Mouse (Mus musculus): ENCODE measurements at regions not wholly inside any gene's neighbourhood (a gene's known extent, or its start where the extent isn't known, plus 50 kb on each side); places are given as distances from the start of the nearest gene placed in this dataset.

DNA sequence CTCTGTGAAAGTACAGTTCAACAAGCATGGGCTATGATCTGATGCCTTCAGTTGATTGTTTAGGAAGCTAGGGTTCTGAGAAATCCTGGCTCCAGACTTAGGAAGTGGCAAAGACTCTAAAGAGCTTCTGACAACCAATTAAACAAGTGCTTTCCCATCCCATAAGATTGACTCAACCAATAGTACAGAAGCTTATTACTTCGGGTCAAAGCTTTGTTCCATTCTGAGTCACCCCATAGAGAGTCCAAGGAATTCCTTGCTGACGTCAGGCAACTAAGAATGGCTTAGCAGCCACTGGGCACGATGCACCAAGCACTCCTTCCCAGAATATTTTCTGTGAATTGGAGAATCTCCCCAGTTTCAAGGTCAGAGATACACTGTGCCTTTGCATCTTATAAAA lies 59.0 kb upstream of the Ntm start:
- Histone ChIP-seq H3K9ac (ENCODE audit: low read length) (no peak overlapping the region), H3K36me3 (ENCODE audit: control insufficient read depth, insufficient read depth, low read length) (no peaks in the 10 kb centered on the region), H3K27ac (replicated peaks; ENCODE audit: low read depth, low read length) (no peak overlapping the region), H3K4me3 (ENCODE audit: low read depth, low read length) (no peak overlapping the region), H3K27me3 (ENCODE audit: control insufficient read depth, insufficient read depth, low read length) (no peaks in the 10 kb centered on the region), H3K9me3 (ENCODE audit: control insufficient read depth, low read length) (no peaks in the 10 kb centered on the region), H3K4me2 (ENCODE audit: low read depth, severe bottlenecking) (no peak overlapping the region), H3K4me1 (ENCODE audit: control insufficient read depth, insufficient read depth, low read length) (0 out of 2 replicates have a peak, but pooled peaks cover 6% of the 10 kb centered on the region)
- DNase-seq (ENCODE audit: low spot score) (no peak), ATAC-seq (ENCODE audit: insufficient number of reproducible peaks, low FRiP score, low TSS enrichment, low read depth) (no peak)
- 77% methylated on average over 3 of the region's 3 CpGs for WGBS

DNA sequence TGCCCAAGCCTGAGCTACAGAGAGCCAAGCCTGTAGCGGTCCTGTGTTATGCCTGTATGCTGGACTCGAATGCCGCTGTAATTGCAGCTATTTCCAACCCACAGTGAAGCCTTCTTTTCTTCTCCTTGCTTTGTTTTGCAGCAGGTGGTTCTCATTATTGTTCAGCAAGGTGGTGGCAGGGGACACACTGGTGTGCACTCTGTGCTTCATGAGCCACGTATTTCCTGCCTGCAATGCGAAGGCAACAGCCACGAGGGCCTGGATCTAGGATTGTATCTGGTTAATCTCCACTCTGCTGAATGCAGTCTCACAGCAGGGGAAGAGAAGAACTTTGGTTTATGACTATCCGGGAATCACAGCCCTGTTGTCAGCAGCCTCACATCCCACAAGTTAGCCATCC lies 62.3 kb upstream of the Ntm start:
- Histone ChIP-seq H3K9me3 (ENCODE audit: control insufficient read depth, low read length) (no peaks in the 10 kb centered on the region), H3K4me2 (ENCODE audit: low read depth, severe bottlenecking) (no peak overlapping the region), H3K4me3 (ENCODE audit: low read depth, low read length) (no peak overlapping the region), H3K4me1 (ENCODE audit: control insufficient read depth, insufficient read depth, low read length) (0 out of 2 replicates have a peak, but pooled peaks cover 6% of the 10 kb centered on the region), H3K9ac (ENCODE audit: low read length) (no peak overlapping the region), H3K27ac (replicated peaks; ENCODE audit: low read depth, low read length) (no peak overlapping the region), H3K36me3 (ENCODE audit: control insufficient read depth, insufficient read depth, low read length) (no peaks in the 10 kb centered on the region), H3K27me3 (ENCODE audit: control insufficient read depth, insufficient read depth, low read length) (no peaks in the 10 kb centered on the region)
- ATAC-seq (ENCODE audit: insufficient number of reproducible peaks, low FRiP score, low TSS enrichment, low read depth), result peak; percentile 78
- peak; percentile 58 for DNase-seq (ENCODE audit: low spot score)
- 16% methylated on average over 7 of the region's 7 CpGs for WGBS

DNA sequence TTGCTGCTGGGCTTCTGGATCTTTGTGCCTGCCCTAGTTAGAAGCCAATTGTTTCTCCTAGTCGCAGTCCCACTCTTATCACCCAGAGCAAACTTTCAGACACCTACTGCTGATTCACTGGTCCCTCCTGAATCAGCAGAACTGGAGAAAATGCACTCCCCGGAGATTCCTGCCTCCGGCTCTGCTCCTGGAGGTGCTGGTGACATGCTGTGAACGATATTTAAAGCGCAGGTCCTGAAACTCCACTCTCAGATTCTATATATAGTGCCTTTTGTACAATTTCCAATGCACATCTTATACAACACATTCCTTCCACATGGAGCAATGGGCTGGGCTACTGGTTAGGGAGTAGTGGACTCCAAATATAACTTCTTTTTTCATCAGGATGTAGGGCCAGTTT lies 64.0 kb upstream of the Ntm start:
- Histone ChIP-seq H3K4me1 (ENCODE audit: control insufficient read depth, insufficient read depth, low read length) (0 out of 2 replicates have a peak, but pooled peaks cover 6% of the 10 kb centered on the region), H3K27ac (replicated peaks; ENCODE audit: low read depth, low read length) (no peak overlapping the region), H3K9ac (ENCODE audit: low read length) (no peak overlapping the region), H3K4me2 (ENCODE audit: low read depth, severe bottlenecking) (no peak overlapping the region), H3K27me3 (ENCODE audit: control insufficient read depth, insufficient read depth, low read length) (no peaks in the 10 kb centered on the region), H3K4me3 (ENCODE audit: low read depth, low read length) (no peak overlapping the region), H3K36me3 (ENCODE audit: control insufficient read depth, insufficient read depth, low read length) (no peaks in the 10 kb centered on the region), H3K9me3 (ENCODE audit: control insufficient read depth, low read length) (no peaks in the 10 kb centered on the region)
- WGBS, result 70% methylated on average over 5 of the region's 5 CpGs
- no peak for ATAC-seq (ENCODE audit: insufficient number of reproducible peaks, low FRiP score, low TSS enrichment, low read depth)
- DNase-seq (ENCODE audit: low spot score), result no peak

DNA sequence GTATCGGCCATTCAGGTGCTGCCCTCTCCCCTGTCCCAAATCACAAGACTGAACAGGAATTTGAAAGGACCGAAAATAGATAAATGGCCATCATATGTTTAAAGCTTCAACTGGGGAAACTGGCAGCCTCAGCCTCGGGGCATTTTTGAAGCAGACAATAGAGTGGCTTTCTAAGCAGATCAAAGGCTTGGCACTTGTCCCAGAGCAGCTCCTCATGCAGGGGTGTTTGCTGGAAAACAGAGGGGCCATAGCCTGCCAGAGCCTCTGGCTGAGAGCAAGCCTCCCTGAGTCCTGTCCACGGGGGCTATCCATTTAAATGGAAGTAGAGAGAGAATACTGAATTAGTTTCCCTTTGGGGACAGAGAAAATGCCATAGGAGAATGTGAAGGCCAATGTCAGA lies 77.5 kb upstream of the Ntm start:
- Histone ChIP-seq H3K4me1 (ENCODE audit: control insufficient read depth, insufficient read depth, low read length) (no peaks in the 10 kb centered on the region), H3K27me3 (ENCODE audit: control insufficient read depth, insufficient read depth, low read length) (no peaks in the 10 kb centered on the region), H3K4me3 (ENCODE audit: low read depth, low read length) (no peak overlapping the region), H3K27ac (replicated peaks; ENCODE audit: low read depth, low read length) (no peak overlapping the region), H3K9ac (ENCODE audit: low read length) (no peak overlapping the region), H3K9me3 (ENCODE audit: control insufficient read depth, low read length) (no peaks in the 10 kb centered on the region), H3K36me3 (ENCODE audit: control insufficient read depth, insufficient read depth, low read length) (no peaks in the 10 kb centered on the region), H3K4me2 (ENCODE audit: low read depth, severe bottlenecking) (no peak overlapping the region)
- 41% methylated on average over 4 of the region's 4 CpGs for WGBS
- ATAC-seq (ENCODE audit: insufficient number of reproducible peaks, low FRiP score, low TSS enrichment, low read depth) (no peak), DNase-seq (ENCODE audit: low spot score) (no peak)

DNA sequence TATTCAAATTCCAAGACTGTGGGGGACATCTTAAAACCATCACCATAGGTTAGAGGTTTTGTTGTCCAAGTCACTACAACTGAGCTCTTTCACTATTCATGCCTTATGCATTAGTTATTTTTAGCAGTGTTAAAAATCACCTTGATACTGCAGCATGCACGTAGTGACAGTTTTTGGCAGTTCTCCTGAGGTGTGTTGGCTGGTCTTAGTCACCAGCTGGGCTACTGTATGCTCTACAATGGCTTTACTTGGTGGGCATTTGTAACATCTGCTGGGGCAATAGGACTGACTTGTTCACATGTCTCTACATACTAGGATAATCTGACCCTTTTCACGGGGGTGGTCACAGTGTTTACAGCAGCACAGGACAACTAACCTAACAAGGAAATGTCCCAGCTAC lies 101.6 kb upstream of the Ntm start:
- H3K27me3 ChIP-seq (ENCODE audit: control insufficient read depth, insufficient read depth, low read length), result no peaks in the 10 kb centered on the region
- no peaks in the 10 kb centered on the region for H3K4me1 ChIP-seq (ENCODE audit: control insufficient read depth, insufficient read depth, low read length)
- no peak overlapping the region for H3K9ac ChIP-seq (ENCODE audit: low read length)
- no peaks in the 10 kb centered on the region for H3K9me3 ChIP-seq (ENCODE audit: control insufficient read depth, low read length)
- ATAC-seq (ENCODE audit: insufficient number of reproducible peaks, low FRiP score, low TSS enrichment, low read depth), result no peak
- no peak for DNase-seq (ENCODE audit: low spot score)
- 82% methylated on average over 2 of the region's 2 CpGs for WGBS
- no peak overlapping the region for H3K27ac ChIP-seq (replicated peaks; ENCODE audit: low read depth, low read length)
- H3K4me3 ChIP-seq (ENCODE audit: low read depth, low read length), result no peak overlapping the region
- no peak overlapping the region for H3K4me2 ChIP-seq (ENCODE audit: low read depth, severe bottlenecking)
- no peaks in the 10 kb centered on the region for H3K36me3 ChIP-seq (ENCODE audit: control insufficient read depth, insufficient read depth, low read length)

DNA sequence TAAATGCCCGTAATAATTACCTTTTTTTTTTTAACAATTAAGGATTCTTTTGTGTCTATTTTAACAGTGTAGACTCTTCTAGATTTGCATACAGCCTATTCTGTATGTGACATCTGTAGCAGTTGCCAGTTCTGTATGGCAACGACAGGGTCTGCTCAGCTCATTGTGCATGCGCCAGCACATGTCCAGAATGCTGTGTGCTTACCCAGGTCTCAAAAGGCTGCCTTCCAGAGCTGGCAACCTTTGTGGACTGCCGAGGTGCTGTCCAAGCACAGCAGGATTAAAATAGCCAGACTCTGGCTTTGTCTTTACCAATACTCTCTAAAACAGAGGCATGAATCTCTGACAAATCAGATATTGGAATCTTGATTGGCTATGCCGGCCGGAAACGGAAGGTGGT lies 105.0 kb upstream of the Ntm start:
- ATAC-seq (ENCODE audit: insufficient number of reproducible peaks, low FRiP score, low TSS enrichment, low read depth) (no peak), DNase-seq (ENCODE audit: low spot score) (no peak)
- no peak overlapping the region for H3K9ac ChIP-seq (ENCODE audit: low read length)
- no peak overlapping the region for H3K27ac ChIP-seq (replicated peaks; ENCODE audit: low read depth, low read length)
- H3K4me2 ChIP-seq (ENCODE audit: low read depth, severe bottlenecking), result no peak overlapping the region
- no peak overlapping the region for H3K4me3 ChIP-seq (ENCODE audit: low read depth, low read length)
- WGBS, result 80% methylated on average over 7 of the region's 7 CpGs
- H3K36me3 ChIP-seq (ENCODE audit: control insufficient read depth, insufficient read depth, low read length), result no peaks in the 10 kb centered on the region
- H3K27me3 ChIP-seq (ENCODE audit: control insufficient read depth, insufficient read depth, low read length), result no peaks in the 10 kb centered on the region
- H3K9me3 ChIP-seq (ENCODE audit: control insufficient read depth, low read length), result no peaks in the 10 kb centered on the region
- no peaks in the 10 kb centered on the region for H3K4me1 ChIP-seq (ENCODE audit: control insufficient read depth, insufficient read depth, low read length)

DNA sequence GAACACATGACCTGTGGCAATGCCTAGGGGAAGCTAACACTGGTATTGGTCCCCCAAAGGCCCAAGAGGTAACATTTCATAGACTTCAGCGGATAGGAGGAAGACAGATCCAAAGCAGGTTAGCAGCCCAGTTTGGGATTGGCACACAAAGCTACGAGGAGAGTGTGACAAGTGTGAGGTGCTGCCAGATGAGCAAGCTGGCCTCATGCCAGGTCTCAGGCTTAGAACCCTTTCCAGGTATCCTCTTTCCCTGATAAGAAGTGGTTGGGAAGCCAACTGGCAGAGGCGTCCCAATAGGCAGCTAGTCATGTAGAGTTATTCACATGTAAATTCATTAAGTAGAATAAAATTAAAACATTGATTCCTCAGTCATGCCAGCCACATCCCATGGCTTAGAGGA lies 112.3 kb upstream of the Ntm start:
- DNase-seq (ENCODE audit: low spot score), result no peak
- H3K9ac ChIP-seq (ENCODE audit: low read length), result no peak overlapping the region
- no peak overlapping the region for H3K4me3 ChIP-seq (ENCODE audit: low read depth, low read length)
- H3K36me3 ChIP-seq (ENCODE audit: control insufficient read depth, insufficient read depth, low read length), result no peaks in the 10 kb centered on the region
- no peaks in the 10 kb centered on the region for H3K27me3 ChIP-seq (ENCODE audit: control insufficient read depth, insufficient read depth, low read length)
- no peaks in the 10 kb centered on the region for H3K4me1 ChIP-seq (ENCODE audit: control insufficient read depth, insufficient read depth, low read length)
- no peak overlapping the region for H3K4me2 ChIP-seq (ENCODE audit: low read depth, severe bottlenecking)
- WGBS, result 91% methylated on average over 3 of the region's 3 CpGs
- no peaks in the 10 kb centered on the region for H3K9me3 ChIP-seq (ENCODE audit: control insufficient read depth, low read length)
- H3K27ac ChIP-seq (replicated peaks; ENCODE audit: low read depth, low read length), result no peak overlapping the region
- ATAC-seq (ENCODE audit: insufficient number of reproducible peaks, low FRiP score, low TSS enrichment, low read depth), result no peak

DNA sequence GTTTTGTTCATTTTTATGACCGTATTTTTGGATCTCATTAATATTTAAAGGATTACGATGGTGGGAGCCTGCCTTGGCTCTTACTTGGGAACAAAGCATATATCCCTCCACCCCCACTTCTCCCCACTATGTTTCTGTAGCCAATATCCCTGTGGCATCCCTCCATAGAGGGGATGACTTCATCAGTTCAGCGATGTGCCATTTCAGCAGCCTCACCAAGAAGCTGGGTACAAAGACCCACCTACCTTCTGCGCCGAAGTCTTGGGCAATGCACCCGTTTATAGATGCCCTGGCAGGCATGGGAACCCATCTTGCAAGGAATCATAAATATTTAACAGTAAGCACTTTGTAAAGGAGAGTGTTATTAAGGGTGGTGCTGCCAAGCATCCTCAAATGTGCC lies 113.1 kb upstream of the Ntm start:
- Histone ChIP-seq H3K27me3 (ENCODE audit: control insufficient read depth, insufficient read depth, low read length) (no peaks in the 10 kb centered on the region), H3K27ac (replicated peaks; ENCODE audit: low read depth, low read length) (no peak overlapping the region), H3K4me2 (ENCODE audit: low read depth, severe bottlenecking) (no peak overlapping the region), H3K9me3 (ENCODE audit: control insufficient read depth, low read length) (no peaks in the 10 kb centered on the region), H3K9ac (ENCODE audit: low read length) (no peak overlapping the region), H3K4me3 (ENCODE audit: low read depth, low read length) (no peak overlapping the region), H3K4me1 (ENCODE audit: control insufficient read depth, insufficient read depth, low read length) (no peaks in the 10 kb centered on the region), H3K36me3 (ENCODE audit: control insufficient read depth, insufficient read depth, low read length) (no peaks in the 10 kb centered on the region)
- WGBS, result 90% methylated on average over 6 of the region's 6 CpGs
- DNase-seq (ENCODE audit: low spot score) (no peak), ATAC-seq (ENCODE audit: insufficient number of reproducible peaks, low FRiP score, low TSS enrichment, low read depth) (no peak)

DNA sequence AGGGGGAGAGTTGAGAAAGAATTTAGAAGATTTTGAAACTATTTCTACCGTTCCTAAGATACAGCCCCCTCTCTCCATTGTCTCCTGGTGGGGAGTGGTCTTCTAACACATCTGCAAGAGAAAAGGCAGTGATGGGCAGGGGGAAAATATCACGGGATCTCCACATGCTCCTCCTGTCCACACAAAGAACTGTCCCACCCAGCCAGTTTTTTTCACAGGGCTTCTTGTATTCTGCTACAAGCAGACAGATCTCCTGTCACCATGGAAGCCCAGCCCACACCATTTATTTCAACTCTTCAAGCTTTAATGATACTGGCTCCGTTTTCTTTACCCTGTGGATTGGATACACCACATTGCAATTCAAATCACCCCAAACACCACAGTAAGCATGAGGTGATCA lies 113.5 kb upstream of the Ntm start:
- DNase-seq (ENCODE audit: low spot score) (no peak), ATAC-seq (ENCODE audit: insufficient number of reproducible peaks, low FRiP score, low TSS enrichment, low read depth) (no peak)
- Histone ChIP-seq H3K4me3 (ENCODE audit: low read depth, low read length) (no peak overlapping the region), H3K4me1 (ENCODE audit: control insufficient read depth, insufficient read depth, low read length) (no peaks in the 10 kb centered on the region), H3K9ac (ENCODE audit: low read length) (no peak overlapping the region), H3K36me3 (ENCODE audit: control insufficient read depth, insufficient read depth, low read length) (no peaks in the 10 kb centered on the region), H3K27ac (replicated peaks; ENCODE audit: low read depth, low read length) (no peak overlapping the region), H3K9me3 (ENCODE audit: control insufficient read depth, low read length) (no peaks in the 10 kb centered on the region), H3K27me3 (ENCODE audit: control insufficient read depth, insufficient read depth, low read length) (no peaks in the 10 kb centered on the region), H3K4me2 (ENCODE audit: low read depth, severe bottlenecking) (no peak overlapping the region)
- WGBS, result 51% methylated on average over 3 of the region's 3 CpGs

All from limb, embryonic 11.5 days (tissue).